Mouse (Mus musculus) CH12.LX (cell line): ENCODE measurements at regions not wholly inside any gene's neighbourhood (a gene's known extent, or its start where the extent isn't known, plus 50 kb on each side); places are given as distances from the start of the nearest gene placed in this dataset.

Experiments
- BHLHE40 ChIP-seq: IDR thresholded peaks from 2 replicates; pipeline ENCODE4 v1.6.1; 2011; ENCODE audit warnings: mild to moderate bottlenecking, low read depth, low read length, improper control_type of control experiment
- CHD2 ChIP-seq: IDR thresholded peaks from 2 replicates; pipeline ENCODE4 v1.6.1; 2011; ENCODE audit warnings: low read length, improper control_type of control experiment
- CTCF ChIP-seq, 2 experiments: IDR thresholded peaks in 1 of 2; conservative IDR thresholded peaks in 1 of 2; 2 replicates each; pipeline ENCODE4 v1.5.1; 2011 to 2012; ENCODE audit warnings: low read depth in 2 of 2, low read length in 2 of 2, improper control_type of control experiment in 1 of 2, inconsistent platforms in 1 of 2, mild to moderate bottlenecking in 1 of 2, moderate library complexity in 1 of 2
- EP300 ChIP-seq: IDR thresholded peaks from 2 replicates; pipeline ENCODE4 v1.6.1; 2011; ENCODE audit warnings: low read length, improper control_type of control experiment
- HCFC1 ChIP-seq: IDR thresholded peaks from 2 replicates; pipeline ENCODE4 v1.6.1; 2012; ENCODE audit warnings: low read depth, mild to moderate bottlenecking, inconsistent platforms, low read length, improper control_type of control experiment
- MXI1 ChIP-seq: IDR thresholded peaks from 2 replicates; pipeline ENCODE4 v1.6.1; 2011; ENCODE audit warnings: mild to moderate bottlenecking, low read depth, low read length, improper control_type of control experiment
- POLR2A ChIP-seq: IDR thresholded peaks from 2 replicates; pipeline ENCODE4 v1.6.1; 2011; ENCODE audit warnings: low read depth, mild to moderate bottlenecking, improper control_type of control experiment, low read length
- ZMIZ1 ChIP-seq: IDR thresholded peaks from 2 replicates; pipeline ENCODE4 v1.6.1; 2012; ENCODE audit warnings: low read depth, mild to moderate bottlenecking, inconsistent platforms, low read length, improper control_type of control experiment
- ZNF384 ChIP-seq: IDR thresholded peaks from 2 replicates; pipeline ENCODE4 v1.6.1; 2012; ENCODE audit warnings: low read depth, low read length, improper control_type of control experiment, inconsistent platforms

- TF ChIP-seq EP300, result no peak
- no peak for TF ChIP-seq MXI1
- no peak for TF ChIP-seq POLR2A
- TF ChIP-seq CTCF (conservative IDR thresholded peaks at IDR 0.05 in 1 of 2, IDR thresholded peaks at IDR 0.05 in 1 of 2; ENCODE audit: low read depth in 2 of 2, low read length in 2 of 2), result no peak
- TF ChIP-seq ZNF384, result no peak
- no peak for TF ChIP-seq HCFC1
- no peak for TF ChIP-seq ZMIZ1
- no peak for TF ChIP-seq BHLHE40
- TF ChIP-seq CHD2, result no peak
Measured at GRCm38 (mm10) chr14:18508359-18508647, 176.6 kb upstream of the Ube2e1 start.
